Mouse (Mus musculus): Measurements from ENCODE around the gene Tspan14.

GRCm38 (mm10) chr14:40863659-40864058, 102.9 kb downstream of the Tspan14 start:
- TF ChIP-seq ZNF384 (IDR thresholded peaks at IDR 0.05; ENCODE audit: low read depth, low read length) (no peak), MAFK (IDR thresholded peaks at IDR 0.05; ENCODE audit: insufficient read depth, low read depth, low read length) (no peak), ZC3H11A (IDR thresholded peaks at IDR 0.05; ENCODE audit: borderline replicate concordance, low read depth, low read length) (no peak), HCFC1 (IDR thresholded peaks at IDR 0.05; ENCODE audit: borderline replicate concordance, insufficient read depth, low read length) (no peak), CHD2 (IDR thresholded peaks at IDR 0.05; ENCODE audit: low read depth, low read length) (no peak)

Data from ES-E14 (cell line).